Mouse (Mus musculus) layer of hippocampus, adult 6 months (tissue): Measurements from ENCODE around the gene Fignl2. TPM values are rescaled to one million over a fixed set of nuclear protein-coding genes. Genes with fewer than 3 reads are reported as not detected.

ENCODE experiments used
- long read RNA-seq, 2 experiments: library from polyadenylated mRNA; unstranded; transcript quantifications; one replicate each; pipeline ENCODE4 v2.0.0; 2019 to 2020
- polyA plus RNA-seq: library from polyadenylated mRNA; unstranded; fragments of <200 nt; fragmentation: Nextera tagmentation; gene quantifications from 2 replicates; pipeline ENCODE4 v1.2.3, GENCODE M21; 2021

Gene Fignl2
- 0.06 TPM in 1 of 2 replicates, not detected in the other for polyA plus RNA-seq
- long read RNA-seq, experiment 1, result 0 reads
- long read RNA-seq, experiment 2, result 0 reads

DNA sequence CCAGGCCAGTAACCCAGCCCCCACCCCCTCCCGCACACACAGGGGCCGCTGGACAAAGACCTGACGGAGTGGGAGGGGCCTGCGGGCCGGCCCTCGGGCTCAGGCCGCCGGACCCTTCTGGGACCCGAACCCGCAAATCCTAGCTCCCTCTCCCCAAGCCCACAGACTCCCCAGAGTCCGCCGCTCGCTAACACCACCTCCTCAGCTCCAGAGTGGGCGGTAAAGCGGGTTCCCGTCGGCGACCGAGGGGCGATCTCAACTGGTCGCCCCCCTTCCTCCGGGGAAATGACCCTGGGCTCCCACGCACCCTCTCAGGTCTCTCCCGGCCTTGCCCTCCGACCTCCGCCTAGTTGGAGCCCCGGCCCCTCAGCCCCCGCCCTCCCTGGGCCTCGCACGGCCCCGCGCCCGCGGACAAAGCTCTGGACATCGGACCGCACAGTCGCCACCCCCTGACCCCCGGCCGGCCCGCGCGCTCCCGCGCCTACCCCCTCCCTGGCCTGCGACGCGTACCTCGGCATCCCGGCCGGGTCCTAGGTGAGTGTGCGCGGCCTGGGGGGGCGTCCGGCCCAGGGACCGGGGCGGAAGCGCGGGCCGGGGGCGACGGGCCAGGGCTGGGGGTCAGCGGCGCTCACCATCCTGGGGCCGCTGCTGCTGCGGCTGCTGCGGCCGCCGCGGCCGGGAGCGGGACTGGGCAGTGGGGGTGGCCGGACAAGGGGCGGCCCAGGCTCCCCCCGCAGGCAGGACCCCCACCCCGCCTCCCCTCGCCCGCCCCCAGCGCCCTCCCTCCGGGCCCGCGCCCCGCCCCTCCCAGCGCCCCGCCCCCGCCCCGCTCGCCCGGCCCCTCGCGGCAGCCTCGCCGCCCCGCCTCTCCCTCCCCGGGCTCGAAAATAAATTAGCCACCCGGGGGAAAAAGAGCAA lies at the start of gene Fignl2:
Fignl2 (minus strand) TSS at position 755 of the 918 bp plus-strand sequence.

DNA sequence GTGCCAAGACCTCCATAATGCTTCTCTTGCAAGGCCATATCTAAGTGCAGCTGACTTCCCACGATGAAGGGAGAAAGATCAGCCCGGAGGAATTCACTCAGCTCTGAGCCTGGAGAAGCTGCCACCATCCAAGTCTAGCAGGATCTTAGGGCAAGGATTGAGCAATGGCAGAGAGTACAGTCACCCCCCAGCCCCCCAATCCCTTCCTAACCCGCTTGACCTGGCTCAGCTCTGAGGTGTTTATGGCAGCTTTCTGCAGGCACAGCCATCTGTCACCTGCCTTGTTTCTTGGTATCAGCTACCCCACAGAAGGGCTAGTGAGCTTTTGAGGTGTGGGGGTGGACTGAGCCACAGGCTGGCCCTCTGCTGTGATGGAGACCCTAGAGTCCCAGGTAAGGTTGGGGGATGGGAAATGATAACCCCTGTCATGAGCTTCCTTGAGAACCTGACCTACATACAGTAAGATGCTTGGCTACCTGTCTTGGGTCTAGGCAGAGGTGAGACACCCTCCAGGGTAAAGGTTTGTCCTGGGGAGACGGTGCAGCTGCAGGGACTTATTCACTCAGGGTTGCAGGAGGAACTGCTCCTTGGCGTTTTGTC lies 37.2 kb upstream of the Fignl2 start, which contains the start of gene Ankrd33:
Ankrd33 (plus strand) TSS at position 245 of the 600 bp plus-strand sequence.

DNA sequence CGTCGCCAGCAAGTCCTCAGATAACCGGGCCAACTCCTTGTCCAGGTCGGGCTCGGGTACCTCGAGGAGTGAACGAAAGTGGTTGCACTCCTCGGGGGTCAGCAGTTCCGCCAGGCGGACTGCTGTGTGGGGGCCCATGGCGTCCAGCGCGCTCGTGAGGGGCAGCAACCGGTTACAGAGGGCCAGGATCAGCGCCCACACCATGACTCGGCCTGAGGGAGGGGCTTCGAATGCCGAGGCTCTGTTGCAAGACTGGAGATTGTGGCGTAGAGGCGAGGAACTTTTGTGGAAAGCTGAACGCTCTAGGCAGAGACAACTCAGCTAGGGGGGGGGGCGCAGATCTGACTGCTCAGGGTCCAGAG lies 31.2 kb downstream of the Fignl2 start, which contains the start of gene Gm47841:
Gm47841 (minus strand) TSS at position 204 of the 362 bp plus-strand sequence.

Other genes with a start within 250 kb of the Fignl2 start
- 17.8 and 19.2 TPM in 2 replicates for gene Scn8a, start 208.7 kb downstream of the Fignl2 start, polyA plus RNA-seq
- gene Gm47841, start 31.2 kb downstream of the Fignl2 start, polyA plus RNA-seq, result not detected in 2 replicates
- not detected in 2 replicates for gene Ankrd33, start 37.2 kb upstream of the Fignl2 start, polyA plus RNA-seq
- 5.1 and 5.8 TPM in 2 replicates for gene Acvrl1, start 50.0 kb upstream of the Fignl2 start, polyA plus RNA-seq
- 4.7 and 5.2 TPM in 2 replicates for gene Acvr1b, start 95.5 kb upstream of the Fignl2 start, polyA plus RNA-seq
- gene Grasp, start 145.6 kb upstream of the Fignl2 start, polyA plus RNA-seq, result 17.1 and 23.8 TPM in 2 replicates
- 32.4 and 56.3 TPM in 2 replicates for gene Nr4a1, start 175.7 kb upstream of the Fignl2 start, polyA plus RNA-seq
- gene Atg101, start 205.7 kb upstream of the Fignl2 start, polyA plus RNA-seq, result 78.2 and 82.9 TPM in 2 replicates
- 0.36 TPM in 2 replicates for gene 6030408B16Rik, start 214.6 kb upstream of the Fignl2 start, polyA plus RNA-seq